Mouse (Mus musculus): ENCODE data around the gene Aldh1a1.

DNA sequence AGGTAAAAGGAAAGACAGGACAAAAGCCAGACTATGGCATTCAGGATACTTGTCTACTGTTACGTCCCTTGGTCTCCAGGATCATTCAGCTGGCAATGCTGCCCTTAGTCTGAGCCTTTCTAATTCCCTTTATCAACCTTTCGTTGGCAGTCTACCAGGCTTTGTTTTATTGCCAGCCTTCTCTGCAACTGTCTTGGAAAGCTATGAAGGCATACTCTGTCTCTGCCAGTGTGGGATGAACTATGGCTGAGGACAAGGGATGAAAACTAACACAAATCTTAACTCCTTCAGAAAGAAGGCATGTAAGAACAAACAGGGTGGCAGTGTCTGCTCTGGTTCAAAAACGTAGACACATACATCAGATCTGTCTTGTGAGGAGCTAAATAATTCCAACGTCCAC is 565 bp upstream of the Aldh1a1 start:
- no peak for TF ChIP-seq CEBPB (IDR thresholded peaks at IDR 0.05; ENCODE audit: insufficient read depth, poor library complexity, severe bottlenecking)
- no peak for TF ChIP-seq POLR2A (IDR thresholded peaks at IDR 0.05; ENCODE audit: insufficient read length, low read depth)
- TF ChIP-seq REST (IDR thresholded peaks at IDR 0.05; ENCODE audit: insufficient read depth, insufficient read length): no peak
- no peak for TF ChIP-seq POLR2AphosphoS2 (IDR thresholded peaks at IDR 0.05; ENCODE audit: insufficient read length, low read depth)
- TF ChIP-seq MYOG (IDR thresholded peaks at IDR 0.05; ENCODE audit: control insufficient read depth in 1 of 3, insufficient read depth in 1 of 3, insufficient read length in 2 of 3, low read depth in 2 of 3): no peak
- TF ChIP-seq MAX (IDR thresholded peaks at IDR 0.05; ENCODE audit: low read depth): no peak
- TF ChIP-seq USF1 (IDR thresholded peaks at IDR 0.05; ENCODE audit: low read depth): no peak
- TF ChIP-seq MYOD1 (IDR thresholded peaks at IDR 0.05; ENCODE audit: control insufficient read depth in 1 of 3, insufficient read length in 2 of 3, low read depth in 2 of 3): no peak
- no peak for TF ChIP-seq TCF3 (IDR thresholded peaks at IDR 0.05; ENCODE audit: insufficient read length, low read depth)
- TF ChIP-seq E2F4 (IDR thresholded peaks at IDR 0.05; ENCODE audit: insufficient read depth): no peak
- no peak for TF ChIP-seq SRF (IDR thresholded peaks at IDR 0.05; ENCODE audit: control insufficient read depth, insufficient read length, low read depth)
- TF ChIP-seq TCF12 (IDR thresholded peaks at IDR 0.05; ENCODE audit: insufficient read depth, poor library complexity, severe bottlenecking): no peak

Data from myocyte (in vitro differentiated cells).